Mouse (Mus musculus): ENCODE measurements at regions not wholly inside any gene's neighbourhood (a gene's known extent, or its start where the extent isn't known, plus 50 kb on each side); places are given as distances from the start of the nearest gene placed in this dataset.

DNA sequence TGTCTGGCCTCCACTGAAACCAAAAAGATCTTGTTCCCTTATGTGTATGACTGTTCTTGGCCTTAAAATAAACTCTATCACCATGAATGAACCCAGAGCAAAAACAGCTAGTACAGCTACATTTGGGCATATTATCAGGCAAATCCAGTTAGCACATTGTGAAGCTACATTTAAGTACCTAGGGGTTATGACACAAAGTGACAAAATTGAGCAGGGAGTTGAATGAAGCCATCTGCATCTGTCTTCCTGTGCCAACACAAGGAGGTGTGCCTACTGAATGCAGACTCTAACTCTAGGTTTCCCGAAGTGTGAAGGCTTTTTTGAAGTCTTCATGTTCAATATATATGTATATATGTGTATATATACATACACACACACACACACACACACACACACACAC, 169.9 kb upstream of the Tmem161b start:
- TF ChIP-seq HCFC1 (IDR thresholded peaks at IDR 0.05; ENCODE audit: low read depth, low read length) = no peak
- TF ChIP-seq ELF1 (IDR thresholded peaks at IDR 0.05; ENCODE audit: low read depth, low read length) = no peak
- no peak for TF ChIP-seq CHD2 (IDR thresholded peaks at IDR 0.05; ENCODE audit: low read length)
- TF ChIP-seq ZKSCAN1 (IDR thresholded peaks at IDR 0.05; ENCODE audit: low read depth, low read length) = no peak
- TF ChIP-seq RAD21 (IDR thresholded peaks at IDR 0.05; ENCODE audit: low read depth, low read length) = no peak
- no peak for TF ChIP-seq POLR2A (IDR thresholded peaks at IDR 0.05; ENCODE audit: control insufficient read depth in 1 of 2, insufficient read depth in 1 of 2, low read depth in 1 of 2, low read length in 2 of 2, poor library complexity in 1 of 2)
- TF ChIP-seq RCOR1 (IDR thresholded peaks at IDR 0.05; ENCODE audit: low read depth, low read length) = no peak
- no peak for TF ChIP-seq GABPA (IDR thresholded peaks at IDR 0.05; ENCODE audit: low read depth, low read length)
- no peak for TF ChIP-seq BHLHE40 (IDR thresholded peaks at IDR 0.05; ENCODE audit: borderline replicate concordance, low read depth, low read length)
- no peak for TF ChIP-seq ZNF384 (IDR thresholded peaks at IDR 0.05; ENCODE audit: low read depth, low read length)
- no peak for TF ChIP-seq ETS1 (IDR thresholded peaks at IDR 0.05; ENCODE audit: low read depth, low read length)
- no peak for TF ChIP-seq POLR2AphosphoS2 (IDR thresholded peaks at IDR 0.05; ENCODE audit: low read length)
- TF ChIP-seq NRF1 (IDR thresholded peaks at IDR 0.05; ENCODE audit: insufficient read depth, low read depth, low read length, poor library complexity, severe bottlenecking) = no peak
- no peak for TF ChIP-seq JUND (IDR thresholded peaks at IDR 0.05; ENCODE audit: low read depth, low read length)

DNA sequence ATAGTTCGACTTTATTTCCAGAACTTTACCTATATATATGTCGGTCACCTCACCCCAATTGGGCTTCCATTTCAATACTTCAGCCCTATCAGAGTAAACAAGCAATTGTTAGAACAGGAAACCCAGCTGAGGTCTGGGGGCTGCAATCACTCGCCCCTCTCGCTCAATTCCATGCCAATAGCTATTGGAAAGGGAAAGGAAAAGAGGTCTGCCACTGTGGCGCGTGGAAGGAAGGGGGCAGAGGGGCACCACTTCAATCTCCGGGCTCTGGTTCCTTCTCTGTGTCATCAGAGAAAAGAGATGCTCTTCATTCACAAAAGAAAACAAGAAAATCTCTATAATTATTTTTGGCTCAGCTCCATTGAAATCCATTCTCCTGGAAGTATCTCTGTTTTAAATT, 167.1 kb upstream of the Tmem161b start:
- H3K27ac ChIP-seq (ENCODE audit: control insufficient read depth, low read depth, low read length) = no peak overlapping the region
- no peak overlapping the region for H3K9ac ChIP-seq (ENCODE audit: control insufficient read depth, low read depth, low read length, poor library complexity, severe bottlenecking)
- H3K9me3 ChIP-seq (replicated peaks; ENCODE audit: insufficient read depth, low read length) = no peaks in the 10 kb centered on the region
- H3K79me2 ChIP-seq (ENCODE audit: control insufficient read depth, insufficient read depth, low read length, poor library complexity) = no peaks in the 10 kb centered on the region
- no peak for TF ChIP-seq JUND (IDR thresholded peaks at IDR 0.05; ENCODE audit: low read depth, low read length)
- no peaks in the 10 kb centered on the region for H3K27me3 ChIP-seq (ENCODE audit: control insufficient read depth in 1 of 2, insufficient read depth in 2 of 2, low read length in 2 of 2)
- no peak overlapping the region for H3K4me3 ChIP-seq (ENCODE audit: control insufficient read depth in 1 of 2, insufficient read depth in 1 of 2, low read depth in 2 of 2, low read length in 2 of 2)
- H3K4me1 ChIP-seq (ENCODE audit: control insufficient read depth in 1 of 2, insufficient read depth in 2 of 2, low read length in 2 of 2) = no peaks in the 10 kb centered on the region
- DNase-seq (ENCODE audit: low read depth, low spot score) = no peak
- H3K36me3 ChIP-seq (ENCODE audit: control insufficient read depth in 1 of 2, insufficient read depth in 2 of 2, low read length in 2 of 2) = no peaks in the 10 kb centered on the region

More for the DNA sequence above, 169.9 kb upstream of the Tmem161b start:
- Histone ChIP-seq H3K9ac (ENCODE audit: control insufficient read depth, low read depth, low read length, poor library complexity, severe bottlenecking) (no peak overlapping the region), H3K4me1 (ENCODE audit: control insufficient read depth in 1 of 2, insufficient read depth in 2 of 2, low read length in 2 of 2) (no peaks in the 10 kb centered on the region), H3K4me3 (ENCODE audit: control insufficient read depth in 1 of 2, insufficient read depth in 1 of 2, low read depth in 2 of 2, low read length in 2 of 2) (no peak overlapping the region), H3K27me3 (ENCODE audit: control insufficient read depth in 1 of 2, insufficient read depth in 2 of 2, low read length in 2 of 2) (no peaks in the 10 kb centered on the region), H3K79me2 (ENCODE audit: control insufficient read depth, insufficient read depth, low read length, poor library complexity) (no peaks in the 10 kb centered on the region), H3K9me3 (replicated peaks; ENCODE audit: insufficient read depth, low read length) (no peaks in the 10 kb centered on the region), H3K27ac (ENCODE audit: control insufficient read depth, low read depth, low read length) (no peak overlapping the region), H3K36me3 (ENCODE audit: control insufficient read depth in 1 of 2, insufficient read depth in 2 of 2, low read length in 2 of 2) (no peaks in the 10 kb centered on the region)
- no peak for DNase-seq (ENCODE audit: low read depth, low spot score)

DNA sequence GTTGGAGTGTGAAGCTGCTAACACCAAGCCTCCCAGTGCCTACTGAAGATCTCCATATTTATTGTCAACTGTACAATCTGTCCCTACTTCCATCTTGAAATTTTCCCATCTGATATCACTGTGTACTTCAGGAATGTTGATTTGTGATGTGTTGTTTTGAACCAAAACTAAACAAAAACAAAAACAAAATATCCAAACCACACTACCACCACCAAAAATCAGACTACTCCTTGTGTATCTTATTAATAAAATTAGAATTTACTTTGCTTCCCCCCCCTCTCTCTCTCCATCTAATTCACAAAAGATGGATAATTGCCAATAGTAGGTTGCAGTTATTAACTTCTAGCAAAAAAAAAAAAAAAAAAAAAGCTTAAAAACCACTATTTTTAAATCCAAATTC, 166.5 kb upstream of the Tmem161b start:
- Histone ChIP-seq H3K36me3 (ENCODE audit: control insufficient read depth in 1 of 2, insufficient read depth in 2 of 2, low read length in 2 of 2) (no peaks in the 10 kb centered on the region), H3K27me3 (ENCODE audit: control insufficient read depth in 1 of 2, insufficient read depth in 2 of 2, low read length in 2 of 2) (no peaks in the 10 kb centered on the region), H3K4me1 (ENCODE audit: control insufficient read depth in 1 of 2, insufficient read depth in 2 of 2, low read length in 2 of 2) (no peaks in the 10 kb centered on the region), H3K79me2 (ENCODE audit: control insufficient read depth, insufficient read depth, low read length, poor library complexity) (no peaks in the 10 kb centered on the region), H3K27ac (ENCODE audit: control insufficient read depth, low read depth, low read length) (no peak overlapping the region), H3K9me3 (replicated peaks; ENCODE audit: insufficient read depth, low read length) (no peaks in the 10 kb centered on the region), H3K9ac (ENCODE audit: control insufficient read depth, low read depth, low read length, poor library complexity, severe bottlenecking) (no peak overlapping the region), H3K4me3 (ENCODE audit: control insufficient read depth in 1 of 2, insufficient read depth in 1 of 2, low read depth in 2 of 2, low read length in 2 of 2) (no peak overlapping the region)
- TF ChIP-seq UBTF (IDR thresholded peaks at IDR 0.05; ENCODE audit: borderline replicate concordance, insufficient read depth, low read depth, low read length) (no peak), GATA1 (IDR thresholded peaks at IDR 0.05; ENCODE audit: low read depth, low read length) (no peak), SIN3A (IDR thresholded peaks at IDR 0.05; ENCODE audit: low read length) (no peak), USF1 (IDR thresholded peaks at IDR 0.05; ENCODE audit: low read depth, low read length) (no peak), EP300 (IDR thresholded peaks at IDR 0.05; ENCODE audit: low read depth in 1 of 2, low read length in 2 of 2) (no peak), MYB (IDR thresholded peaks at IDR 0.05; ENCODE audit: low read depth, low read length) (no peak), JUND (IDR thresholded peaks at IDR 0.05; ENCODE audit: low read depth, low read length) (no peak), RCOR1 (IDR thresholded peaks at IDR 0.05; ENCODE audit: low read depth, low read length) (no peak), KAT2A (conservative IDR thresholded peaks at IDR 0.05; ENCODE audit: low read depth, low read length) (no peak), MYC (IDR thresholded peaks at IDR 0.05; ENCODE audit: low read depth, low read length) (no peak), POLR2AphosphoS2 (IDR thresholded peaks at IDR 0.05; ENCODE audit: low read length) (no peak), CTCF (IDR thresholded peaks at IDR 0.05 in 2 of 3, conservative IDR thresholded peaks at IDR 0.05 in 1 of 3; ENCODE audit: control insufficient read depth in 1 of 3, insufficient read depth in 1 of 3, low read depth in 2 of 3, low read length in 3 of 3, poor library complexity in 1 of 3, severe bottlenecking in 1 of 3) (no peak), ELF1 (IDR thresholded peaks at IDR 0.05; ENCODE audit: low read depth, low read length) (no peak), NRF1 (IDR thresholded peaks at IDR 0.05; ENCODE audit: insufficient read depth, low read depth, low read length, poor library complexity, severe bottlenecking) (no peak), MAZ (IDR thresholded peaks at IDR 0.05; ENCODE audit: low read depth, low read length) (no peak), BHLHE40 (IDR thresholded peaks at IDR 0.05; ENCODE audit: borderline replicate concordance, low read depth, low read length) (no peak), ZC3H11A (IDR thresholded peaks at IDR 0.05; ENCODE audit: low read depth, low read length) (no peak)
- DNase-seq (ENCODE audit: low read depth, low spot score) = no peak
